Mouse (Mus musculus): ENCODE measurements around the gene Sos2. TPM values are rescaled to one million over a fixed set of nuclear protein-coding genes. Genes with fewer than 3 reads are reported as not detected.

Sos2 gene
- 6.3 TPM for polyA plus RNA-seq (2017; shearing (Covaris generic))

GRCm38 (mm10) chr12:69681566-69682061 lies at the start of gene Sos2:
TSS of gene Sos2 (minus strand) at chr12:69681852.

GRCm38 (mm10) chr12:69724711-69725460 lies 43.2 kb upstream of the Sos2 start, which contains the start of the genes L2hgdh and Atp5s:
TSS of gene L2hgdh (minus strand) at chr12:69724873.
TSS of gene Atp5s (plus strand) at chr12:69724950.

GRCm38 (mm10) chr12:69582613-69583269 lies 98.9 kb downstream of the Sos2 start, which contains the start of gene Vcpkmt:
TSS of gene Vcpkmt (minus strand) at chr12:69583028.

Other genes with a start within 250 kb of the Sos2 start
- 3.6 TPM for gene Vcpkmt, start 98.8 kb downstream of the Sos2 start, polyA plus RNA-seq (2017; shearing (Covaris generic))
- gene L2hgdh, start 43.0 kb upstream of the Sos2 start, polyA plus RNA-seq (2017; shearing (Covaris generic)) = 7.1 TPM
- 26.2 TPM for gene Atp5s, start 43.1 kb upstream of the Sos2 start, polyA plus RNA-seq (2017; shearing (Covaris generic))
- not detected for gene Cdkl1, start 109.4 kb upstream of the Sos2 start, polyA plus RNA-seq (2017; shearing (Covaris generic))
- 0.26 TPM for gene Atl1, start 210.8 kb upstream of the Sos2 start, polyA plus RNA-seq (2017; shearing (Covaris generic))
- gene Map4k5, start 211.3 kb upstream of the Sos2 start, polyA plus RNA-seq (2017; shearing (Covaris generic)) = 2.0 TPM

Measured in CD4-positive, CD25-positive, alpha-beta regulatory T cell, adult 9 weeks (primary cell).